Mouse (Mus musculus): ENCODE data around the gene Trim8.
A peak's percentile ranks its signal among the peaks of the same experiment; 100 is the strongest.

Gene Trim8

DNA sequence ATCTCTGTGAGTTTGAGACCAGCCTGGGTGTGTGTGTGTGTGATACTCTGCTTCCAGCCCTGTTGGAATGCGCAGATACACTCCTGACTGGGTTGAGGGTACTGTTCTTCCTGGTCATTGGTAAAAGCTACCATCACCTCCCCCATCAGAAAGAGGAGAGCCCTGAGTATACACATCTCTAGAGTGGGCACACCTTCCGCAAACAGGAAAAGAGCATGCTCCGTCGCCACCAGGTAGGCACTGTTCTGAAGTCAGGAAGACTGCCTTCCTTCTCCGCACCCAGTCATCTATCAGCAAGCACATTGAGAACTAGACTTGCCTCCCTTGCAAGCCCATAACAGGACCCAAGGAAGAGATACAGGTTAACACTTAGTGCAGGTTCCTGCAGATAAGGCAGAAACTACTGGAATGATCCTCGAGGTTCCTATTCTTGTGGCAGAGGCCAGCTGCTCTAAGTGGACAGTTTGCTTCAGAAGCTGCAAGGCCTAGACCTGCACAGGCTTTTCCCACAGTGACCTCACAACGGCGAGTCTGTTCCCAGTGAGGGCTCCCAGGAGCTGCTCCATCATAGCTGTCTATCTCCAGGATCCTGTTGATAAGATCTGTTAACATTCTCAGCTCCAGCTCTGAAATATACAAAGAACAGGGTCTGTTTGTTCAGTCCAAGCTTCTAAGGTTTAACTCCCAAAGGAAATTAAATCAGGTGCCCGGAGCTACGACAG is 20.7 kb upstream of the Trim8 start:
- DNase-seq (ENCODE audit: low read depth) = no peak

GRCm38 (mm10) chr19:46481352-46481751 is 20.1 kb upstream of the Trim8 start:
- no peak for DNase-seq (ENCODE audit: low read depth)

DNA sequence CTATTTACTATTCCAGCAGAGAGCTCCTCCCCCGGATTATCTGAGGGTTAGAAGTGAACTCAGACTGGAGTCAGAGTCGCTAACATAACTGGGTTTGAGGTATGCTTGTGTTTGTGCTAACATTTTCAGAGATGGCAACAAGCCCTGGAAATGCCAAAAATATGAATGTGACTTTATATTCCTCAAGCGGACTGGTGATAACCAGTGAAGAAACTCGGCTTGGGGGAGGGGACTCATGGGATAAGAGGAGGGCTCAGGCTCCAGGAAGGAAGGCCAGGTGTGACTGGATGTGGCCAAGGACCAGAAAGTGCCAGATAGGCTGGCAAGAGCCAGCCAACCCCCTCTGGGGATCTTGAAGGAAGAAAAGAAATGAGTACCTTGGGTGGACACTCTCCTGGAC is 19.7 kb upstream of the Trim8 start:
- DNase-seq (ENCODE audit: low read depth) = peak; percentile 83

GRCm38 (mm10) chr19:46482896-46483516 is 18.5 kb upstream of the Trim8 start:
- peak; percentile 57 for DNase-seq (ENCODE audit: low read depth)

- DNase-seq (ENCODE audit: low read depth) = no peak
Measured at GRCm38 (mm10) chr19:46483701-46484328, 17.7 kb upstream of the Trim8 start.

DNA sequence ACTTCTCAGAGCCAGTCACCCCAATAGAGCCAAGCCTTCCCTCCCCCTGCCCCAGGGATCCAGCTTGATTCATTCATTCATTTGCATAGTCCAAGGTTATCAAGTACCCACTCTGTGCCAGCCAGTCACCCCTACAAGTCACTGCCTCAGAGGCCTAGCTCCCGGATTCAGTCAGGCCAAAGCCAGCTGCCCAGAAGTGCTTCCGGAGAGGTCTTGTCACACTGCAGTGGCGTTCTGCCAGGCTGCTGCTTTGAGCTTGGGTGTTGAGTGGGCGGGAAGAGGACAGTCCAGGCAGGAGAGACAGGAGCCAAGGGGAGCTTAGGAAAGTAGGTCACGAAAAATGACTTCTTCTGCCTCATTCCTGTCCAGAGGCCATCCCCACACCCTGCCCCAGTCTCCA is 17.0 kb upstream of the Trim8 start:
- no peak for DNase-seq (ENCODE audit: low read depth)

DNA sequence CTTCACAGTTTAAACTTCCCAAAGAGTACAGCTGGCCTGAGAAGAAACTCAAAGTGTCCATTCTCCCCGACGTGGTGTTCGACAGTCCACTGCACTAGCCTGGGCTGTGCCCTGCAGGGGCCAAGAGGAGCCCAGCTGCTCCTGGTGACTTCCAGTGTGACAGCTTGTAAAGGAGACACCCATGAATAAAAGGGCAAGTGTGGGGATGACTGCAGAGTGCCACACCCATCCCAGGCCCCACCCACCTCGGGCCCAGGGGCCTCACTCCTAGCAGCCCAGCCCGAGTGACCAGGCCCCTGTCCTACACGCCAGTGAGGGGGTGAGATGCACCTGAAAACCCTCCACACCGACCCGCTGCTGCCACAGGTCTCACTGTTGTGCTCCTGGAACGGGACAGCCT is 15.7 kb upstream of the Trim8 start:
- DNase-seq (ENCODE audit: low read depth) = no peak

- no peak for DNase-seq (ENCODE audit: low read depth)
Measured at GRCm38 (mm10) chr19:46486709-46487108, 14.8 kb upstream of the Trim8 start.

GRCm38 (mm10) chr19:46489448-46489847 is 12.1 kb upstream of the Trim8 start:
- no peak for DNase-seq (ENCODE audit: low read depth)

DNA sequence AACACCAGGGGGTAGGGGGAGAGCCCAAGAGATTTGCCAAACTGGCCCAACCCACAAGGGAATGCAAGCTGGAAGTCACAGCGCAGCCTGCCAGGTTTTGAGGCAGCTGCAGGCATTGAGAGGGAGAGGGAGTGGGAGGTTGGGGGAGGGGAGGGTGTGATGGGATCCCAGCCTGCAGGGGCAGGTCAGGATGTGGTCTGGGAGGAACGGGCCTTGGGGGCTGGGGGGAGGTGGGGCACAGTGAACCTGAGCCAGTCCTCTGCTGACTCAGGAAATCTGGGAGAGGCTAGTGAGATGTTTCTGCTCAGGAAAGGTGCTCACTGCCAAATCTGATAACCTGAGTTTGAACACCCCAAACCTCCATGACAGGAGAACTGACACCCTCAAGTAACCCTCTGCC is 10.9 kb upstream of the Trim8 start:
- peak; percentile 66 for DNase-seq (ENCODE audit: low read depth)

DNA sequence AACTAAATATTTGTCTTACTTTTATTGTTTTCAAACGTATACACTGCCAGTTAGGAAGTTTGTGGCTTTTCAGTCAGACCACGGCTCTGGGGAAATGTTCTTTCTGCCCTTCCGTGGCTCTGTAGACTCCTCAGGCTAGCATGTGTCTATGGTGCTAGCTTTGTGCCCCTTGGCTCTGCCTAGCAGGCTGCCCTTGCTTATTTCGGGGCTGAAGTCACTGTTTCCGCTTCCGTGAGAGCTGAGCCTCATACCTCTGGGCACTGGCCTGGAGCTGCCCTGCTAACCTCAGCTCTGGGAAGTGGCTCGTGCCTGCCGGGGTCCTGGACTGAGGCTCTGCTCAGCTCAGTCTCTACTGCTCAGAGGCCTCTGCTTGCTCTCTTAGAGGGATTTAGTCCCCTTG is 6.4 kb upstream of the Trim8 start:
- no peak for DNase-seq (ENCODE audit: low read depth)

DNA sequence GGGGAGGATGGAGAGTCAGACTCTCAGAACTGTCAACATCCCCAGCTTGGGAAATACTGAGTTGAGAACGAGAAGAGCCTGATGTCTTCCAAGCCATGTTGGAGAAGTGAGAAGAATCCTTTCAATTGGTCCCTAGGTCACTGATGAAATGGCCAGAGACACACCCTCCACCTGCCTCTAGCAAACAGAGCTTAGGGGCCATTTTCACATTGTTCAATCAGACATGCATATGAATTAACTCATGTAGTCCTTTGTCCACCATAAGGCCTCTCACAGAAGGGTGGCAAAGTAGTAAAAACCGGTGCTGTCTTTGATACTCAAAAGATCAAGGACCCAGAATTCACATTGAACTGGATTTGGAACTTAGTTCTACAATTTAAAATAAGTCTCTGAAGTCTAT is 4.3 kb upstream of the Trim8 start:
- no peak for DNase-seq (ENCODE audit: low read depth)

DNA sequence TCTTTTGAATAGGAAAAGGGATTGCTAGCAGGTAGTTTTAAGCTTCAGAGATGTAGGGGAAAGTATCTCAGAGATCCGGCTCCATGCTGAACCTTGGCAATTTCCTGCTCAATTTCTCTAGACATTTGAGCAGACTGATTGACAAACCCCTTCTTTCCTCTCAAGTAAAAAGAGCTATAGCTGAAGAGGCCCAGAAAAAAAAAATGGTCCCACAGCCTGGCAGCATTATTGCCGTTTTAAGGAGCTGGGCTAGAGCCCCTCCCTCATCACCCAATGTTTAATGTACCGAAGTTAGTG is 2.0 kb upstream of the Trim8 start:
- DNase-seq (ENCODE audit: low read depth) = no peak

- peak; percentile 98 for DNase-seq (ENCODE audit: low read depth)
Measured at GRCm38 (mm10) chr19:46499836-46500580, 1.5 kb upstream of the Trim8 start.

DNA sequence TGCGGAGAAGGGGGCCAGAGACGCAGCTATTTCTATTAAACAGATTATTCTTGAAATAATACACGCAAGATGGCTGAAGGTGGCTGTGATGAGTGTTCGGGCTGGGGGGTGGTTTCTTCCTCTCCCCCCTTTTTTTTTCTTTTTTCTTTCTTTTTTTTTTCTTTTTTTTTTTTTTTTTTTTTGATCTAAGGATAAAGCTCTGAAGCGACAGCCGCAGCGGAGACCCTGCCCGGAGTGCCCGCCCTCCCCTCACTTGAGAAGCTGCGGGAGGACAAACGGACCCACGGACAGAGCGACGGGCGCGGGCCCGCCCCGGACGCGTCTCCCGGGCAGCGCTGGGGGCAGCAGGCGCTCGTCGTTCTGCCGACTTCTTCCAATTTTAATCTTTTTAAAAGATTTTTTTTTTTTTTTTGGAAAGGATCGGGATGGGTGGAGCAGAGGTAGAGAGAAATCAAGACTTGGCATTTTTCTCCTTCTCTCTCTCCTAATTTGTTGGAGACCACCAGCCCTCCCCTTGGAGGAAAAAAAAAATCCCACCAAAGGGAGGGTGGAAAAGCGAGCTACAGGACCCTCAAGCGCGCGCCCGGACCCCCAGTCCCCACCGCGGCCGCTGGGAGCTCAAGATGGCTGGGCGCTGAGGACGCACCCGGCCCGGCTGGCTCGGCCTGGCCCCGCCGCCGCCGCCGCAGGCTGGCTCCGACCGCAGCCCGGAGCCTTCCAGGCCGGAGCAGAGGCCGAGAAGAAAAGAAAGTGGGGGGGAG is 741 bp upstream of the Trim8 start:
- DNase-seq (ENCODE audit: low read depth) = no peak

DNA sequence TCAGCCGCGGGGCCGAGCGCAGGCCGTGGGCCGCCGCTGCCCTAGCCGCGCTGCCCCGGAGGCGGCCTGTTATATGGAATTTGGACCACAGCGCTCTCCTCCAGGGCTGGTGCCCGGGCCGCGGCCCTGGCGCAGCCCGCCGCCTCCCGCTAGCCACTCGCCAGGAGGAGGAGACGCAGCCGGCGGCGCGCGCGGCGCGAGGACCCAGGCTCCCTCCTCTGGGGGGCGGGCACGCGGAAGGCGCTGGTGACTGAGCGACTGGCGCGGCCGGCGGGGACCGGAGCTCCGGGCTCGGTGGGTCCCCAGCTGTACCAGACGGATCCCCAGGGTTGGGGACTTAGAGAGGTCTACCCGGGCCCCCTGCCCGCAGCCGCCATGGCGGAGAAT is 560 bp downstream of the Trim8 start:
- DNase-seq (ENCODE audit: low read depth) = no peak

GRCm38 (mm10) chr19:46502471-46503166 is 1.1 kb downstream of the Trim8 start:
- no peak for DNase-seq (ENCODE audit: low read depth)

GRCm38 (mm10) chr19:46503351-46504084 is 2.0 kb downstream of the Trim8 start:
- peak; percentile 89 for DNase-seq (ENCODE audit: low read depth)

GRCm38 (mm10) chr19:46504085-46504552 is 2.6 kb downstream of the Trim8 start:
- DNase-seq (ENCODE audit: low read depth) = no peak

DNA sequence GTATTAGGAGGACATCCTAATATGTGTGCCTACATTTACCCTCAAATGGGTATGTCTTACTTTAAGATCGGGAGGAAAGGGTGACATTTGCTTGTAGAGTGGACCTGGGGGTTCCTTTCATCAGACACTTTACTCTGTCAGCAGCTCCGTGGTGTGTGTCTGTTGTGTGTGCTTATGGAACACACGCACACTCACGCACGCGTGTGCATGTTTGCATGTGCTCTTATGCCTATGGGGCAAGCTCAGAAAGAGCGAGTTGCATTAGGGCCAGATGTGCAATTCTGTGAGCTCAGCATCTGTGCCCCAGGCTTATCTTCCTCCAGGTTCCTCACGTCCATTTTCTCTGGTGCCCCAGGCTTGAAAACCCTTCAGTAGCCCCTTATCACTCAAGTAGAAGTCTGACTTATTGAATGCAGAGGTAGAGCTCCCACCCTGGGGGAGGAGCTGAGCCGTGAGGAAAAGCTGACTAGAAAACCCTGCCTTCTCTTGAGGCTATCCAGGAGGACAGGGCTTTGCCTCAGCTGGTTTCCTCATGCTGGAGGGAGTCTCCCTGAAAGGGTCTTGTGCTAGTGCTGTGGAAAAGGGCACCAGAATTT is 3.4 kb downstream of the Trim8 start:
- no peak for DNase-seq (ENCODE audit: low read depth)
